Mouse (Mus musculus): ENCODE measurements around the gene Coq9. TPM values are rescaled to one million over a fixed set of nuclear protein-coding genes. Genes with fewer than 3 reads are reported as not detected.

Gene Coq9
- total RNA-seq, 2 experiments from 2014 or later: 34.8 to 47.1 TPM

- no peak for ATAC-seq (replicated peaks; ENCODE audit: low FRiP score, poor library complexity, severe bottlenecking)
Measured at GRCm38 (mm10) chr8:94901031-94901430, 62.9 kb downstream of the Coq9 start.

- no peak for ATAC-seq (replicated peaks; ENCODE audit: low FRiP score, poor library complexity, severe bottlenecking)
Measured at GRCm38 (mm10) chr8:94903709-94904108, 65.6 kb downstream of the Coq9 start.

Other genes starting within 250 kb of the Coq9 start
- 18.7 and 23.5 TPM in 2 replicates for gene Rspry1, start 236.4 kb upstream of the Coq9 start, total RNA-seq (2015; ENCODE audit: low replicate concordance)
- 29.0 and 35.3 TPM in 2 replicates for gene Rspry1, start 236.4 kb upstream of the Coq9 start, total RNA-seq (2017; ENCODE audit: low replicate concordance)
- 18.0 and 20.1 TPM in 2 replicates for gene Fam192a, start 236.3 kb upstream of the Coq9 start, total RNA-seq (2015; ENCODE audit: low replicate concordance)
- gene Fam192a, start 236.3 kb upstream of the Coq9 start, total RNA-seq (2017; ENCODE audit: low replicate concordance): 37.7 and 66.1 TPM in 2 replicates
- gene Arl2bp, start 171.7 kb upstream of the Coq9 start, total RNA-seq (2015; ENCODE audit: low replicate concordance): 23.8 and 27.2 TPM in 2 replicates
- 29.4 and 36.1 TPM in 2 replicates for gene Arl2bp, start 171.7 kb upstream of the Coq9 start, total RNA-seq (2017; ENCODE audit: low replicate concordance)
- not detected in 2 replicates for gene Pllp, start 142.0 kb upstream of the Coq9 start, total RNA-seq (2015; ENCODE audit: low replicate concordance)
- not detected in 2 replicates for gene Pllp, start 142.0 kb upstream of the Coq9 start, total RNA-seq (2017; ENCODE audit: low replicate concordance)
- 0.72 TPM in 1 of 2 replicates, not detected in the other for gene Ccl22, start 92.7 kb upstream of the Coq9 start, total RNA-seq (2015; ENCODE audit: low replicate concordance)
- 2.3 TPM in 1 of 2 replicates, not detected in the other for gene Ccl22, start 92.7 kb upstream of the Coq9 start, total RNA-seq (2017; ENCODE audit: low replicate concordance)
- 7.5 TPM in 1 of 2 replicates, not detected in the other for gene Cx3cl1, start 66.3 kb upstream of the Coq9 start, total RNA-seq (2015; ENCODE audit: low replicate concordance)
- 0.13 and 0.38 TPM in 2 replicates for gene Cx3cl1, start 66.3 kb upstream of the Coq9 start, total RNA-seq (2017; ENCODE audit: low replicate concordance)
- gene Ccl17, start 27.9 kb upstream of the Coq9 start, total RNA-seq (2015; ENCODE audit: low replicate concordance): not detected in 2 replicates
- gene Ccl17, start 27.9 kb upstream of the Coq9 start, total RNA-seq (2017; ENCODE audit: low replicate concordance): not detected in 2 replicates
- gene Ciapin1, start within 50 bp of the Coq9 start, total RNA-seq (2015; ENCODE audit: low replicate concordance): 27.4 and 66.7 TPM in 2 replicates
- gene Ciapin1, start within 50 bp of the Coq9 start, total RNA-seq (2017; ENCODE audit: low replicate concordance): 36.8 and 46.6 TPM in 2 replicates
- 34.0 and 42.2 TPM in 2 replicates for gene Polr2c, start 19.1 kb downstream of the Coq9 start, total RNA-seq (2015; ENCODE audit: low replicate concordance)
- gene Polr2c, start 19.1 kb downstream of the Coq9 start, total RNA-seq (2017; ENCODE audit: low replicate concordance): 17.5 and 40.3 TPM in 2 replicates
- gene Dok4, start 38.0 kb downstream of the Coq9 start, total RNA-seq (2015; ENCODE audit: low replicate concordance): 12.2 and 13.0 TPM in 2 replicates
- gene Dok4, start 38.0 kb downstream of the Coq9 start, total RNA-seq (2017; ENCODE audit: low replicate concordance): 11.0 and 12.8 TPM in 2 replicates
- not detected in 2 replicates for gene Ccdc102a, start 79.8 kb downstream of the Coq9 start, total RNA-seq (2015; ENCODE audit: low replicate concordance)
- gene Ccdc102a, start 79.8 kb downstream of the Coq9 start, total RNA-seq (2017; ENCODE audit: low replicate concordance): 0.15 and 0.51 TPM in 2 replicates
- not detected in 2 replicates for gene Adgrg5, start 85.4 kb downstream of the Coq9 start, total RNA-seq (2015; ENCODE audit: low replicate concordance)
- 0.39 TPM in 1 of 2 replicates, not detected in the other for gene Adgrg5, start 85.4 kb downstream of the Coq9 start, total RNA-seq (2017; ENCODE audit: low replicate concordance)
- gene Adgrg1, start 136.4 kb downstream of the Coq9 start, total RNA-seq (2015; ENCODE audit: low replicate concordance): 29.3 and 55.9 TPM in 2 replicates
- gene Adgrg1, start 136.4 kb downstream of the Coq9 start, total RNA-seq (2017; ENCODE audit: low replicate concordance): 12.4 and 14.4 TPM in 2 replicates
- gene Adgrg3, start 179.4 kb downstream of the Coq9 start, total RNA-seq (2015; ENCODE audit: low replicate concordance): 10.1 and 12.2 TPM in 2 replicates
- 3.5 and 10.3 TPM in 2 replicates for gene Adgrg3, start 179.4 kb downstream of the Coq9 start, total RNA-seq (2017; ENCODE audit: low replicate concordance)
- gene Drc7, start 216.8 kb downstream of the Coq9 start, total RNA-seq (2015; ENCODE audit: low replicate concordance): not detected in 2 replicates
- 2.4 and 7.9 TPM in 2 replicates for gene Drc7, start 216.8 kb downstream of the Coq9 start, total RNA-seq (2017; ENCODE audit: low replicate concordance)
- 8.8 and 10.8 TPM in 2 replicates for gene Katnb1, start 242.9 kb downstream of the Coq9 start, total RNA-seq (2015; ENCODE audit: low replicate concordance)
- 13.9 and 23.1 TPM in 2 replicates for gene Katnb1, start 242.9 kb downstream of the Coq9 start, total RNA-seq (2017; ENCODE audit: low replicate concordance)